Mouse (Mus musculus) kidney, adult 2 months (tissue): ENCODE data around the gene Vmn1r1. TPM values are rescaled to one million over a fixed set of nuclear protein-coding genes. Genes with fewer than 3 reads are reported as not detected.

ENCODE experiments used
- DNase-seq: peaks from one replicate; pipeline ENCODE4 v3.0.0; 2021
- H3K27ac ChIP-seq: fragments of 200-500 bp; 2 replicates; pipeline ENCODE4 v1.5.1; 2012; ENCODE audit warnings: low read depth, low read length, control low read depth, inconsistent platforms; ENCODE audit not compliant: insufficient read depth
- H3K27me3 ChIP-seq: fragments of 200-500 bp; replicated peaks from 2 replicates; pipeline ENCODE4 v1.6.1; 2012; ENCODE audit warnings: mild to moderate bottlenecking, moderate library complexity, low read length, inconsistent platforms; ENCODE audit not compliant: control insufficient read depth, insufficient read depth
- H3K36me3 ChIP-seq: fragments of 200-500 bp; 2 replicates; pipeline ENCODE4 v1.6.1; 2012; ENCODE audit warnings: mild to moderate bottlenecking, moderate library complexity, low read length, inconsistent platforms; ENCODE audit not compliant: control insufficient read depth, insufficient read depth
- H3K4me1 ChIP-seq: fragments of 200-500 bp; 2 replicates; pipeline ENCODE4 v1.6.1; 2011; ENCODE audit warnings: low read length; ENCODE audit not compliant: control insufficient read depth, insufficient read depth
- H3K4me3 ChIP-seq: fragments of 200-500 bp; 2 replicates; pipeline ENCODE4 v1.5.1; 2011; ENCODE audit warnings: mild to moderate bottlenecking, low read depth, low read length, control low read depth; ENCODE audit not compliant: insufficient read depth
- CTCF ChIP-seq: fragments of 200-500 bp; conservative IDR thresholded peaks from 2 replicates; pipeline ENCODE4 v1.5.1; 2011; ENCODE audit warnings: low read depth, mild to moderate bottlenecking, control low read depth, low read length, moderate library complexity, mixed read lengths; ENCODE audit not compliant: insufficient read depth, insufficient read length
- POLR2A ChIP-seq: fragments of 200-500 bp; IDR thresholded peaks from one replicate; pipeline ENCODE4 v1.6.1; 2011; ENCODE audit warnings: low read depth, low read length, control low read depth
- WGBS: fragments of 180-500 bp; shearing (Covaris S2); methylation state at CpG from one replicate; pipeline ENCODE4 v1.1.7; 2018; 5-methylcytosine and 5-hydroxymethylcytosine counted together
- polyA plus RNA-seq: library from polyadenylated mRNA; depleted of rRNA; stranded (reverse); fragments of >200 nt; gene quantifications from 2 replicates; pipeline ENCODE4 v1.2.3, GENCODE M21; 2012

Gene Vmn1r1
- polyA plus RNA-seq, 1 experiment: not detected

DNA sequence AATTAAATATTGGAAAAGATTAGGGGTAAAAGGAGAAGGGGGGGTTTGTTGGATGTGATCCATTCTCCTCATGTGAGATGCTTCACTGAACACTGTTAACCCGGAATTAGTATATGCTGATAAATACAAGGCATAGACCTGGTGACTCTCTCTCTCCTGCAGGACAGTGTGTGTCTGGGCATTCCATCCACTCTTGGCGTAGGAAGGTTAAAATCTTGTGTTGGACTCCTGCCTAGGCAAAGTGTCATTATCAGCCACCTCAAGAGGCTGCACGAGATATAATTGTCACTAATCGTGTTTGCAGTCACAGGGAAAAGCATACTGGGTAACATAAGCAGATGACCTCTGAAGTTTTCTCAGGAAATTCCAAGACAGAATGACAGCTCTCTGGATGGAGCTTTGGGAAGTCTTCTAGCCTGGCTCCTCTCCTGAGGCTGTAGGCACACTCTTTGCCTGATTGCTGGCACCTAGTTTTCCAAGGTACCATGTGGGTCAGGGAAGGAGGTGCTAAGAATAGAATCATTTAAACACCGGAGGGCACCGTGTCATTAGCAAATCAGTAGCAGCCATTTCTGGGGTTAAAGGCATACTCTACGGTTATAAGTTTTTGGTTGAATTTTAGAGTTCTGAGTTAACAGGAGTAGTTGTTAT lies 15.3 kb downstream of the Vmn1r1 start:
- TF ChIP-seq POLR2A (no peak), CTCF (no peak)
- DNase-seq: no peak
- WGBS: 46% methylated on average over 7 of the region's 7 CpGs

DNA sequence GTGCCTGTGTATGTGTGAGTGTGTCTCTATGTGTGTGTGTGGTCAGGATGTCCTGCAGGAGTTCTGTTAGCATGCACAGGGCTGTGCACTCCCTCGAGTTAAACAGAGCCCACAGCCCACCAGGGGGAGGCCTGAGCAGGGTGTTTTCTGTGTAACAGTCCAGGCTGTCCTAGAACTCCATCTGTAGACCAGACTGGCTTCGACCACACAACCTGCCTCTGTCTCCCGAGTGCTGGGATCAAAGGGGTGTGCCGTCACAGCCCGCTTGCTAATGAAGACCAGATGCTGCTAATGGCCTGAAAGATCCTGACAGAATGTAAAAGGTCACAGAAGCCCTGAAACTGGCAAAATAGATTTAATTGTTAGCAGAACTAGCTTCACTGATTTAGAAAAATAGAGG lies 18.7 kb downstream of the Vmn1r1 start:
- WGBS: 70% methylated on average over 5 of the region's 5 CpGs
- H3K27me3 ChIP-seq: no peaks in the 10 kb centered on the region
- H3K36me3 ChIP-seq: no peaks in the 10 kb centered on the region
- no peak overlapping the region for H3K27ac ChIP-seq
- no peak overlapping the region for H3K4me3 ChIP-seq
- TF ChIP-seq CTCF (no peak), POLR2A (no peak)
- H3K4me1 ChIP-seq: no peaks in the 10 kb centered on the region
- no peak for DNase-seq

More for the DNA sequence above, 15.3 kb downstream of the Vmn1r1 start:
- no peaks in the 10 kb centered on the region for H3K36me3 ChIP-seq
- no peaks in the 10 kb centered on the region for H3K27me3 ChIP-seq
- H3K4me3 ChIP-seq: no peak overlapping the region
- no peak overlapping the region for H3K27ac ChIP-seq
- no peaks in the 10 kb centered on the region for H3K4me1 ChIP-seq

DNA sequence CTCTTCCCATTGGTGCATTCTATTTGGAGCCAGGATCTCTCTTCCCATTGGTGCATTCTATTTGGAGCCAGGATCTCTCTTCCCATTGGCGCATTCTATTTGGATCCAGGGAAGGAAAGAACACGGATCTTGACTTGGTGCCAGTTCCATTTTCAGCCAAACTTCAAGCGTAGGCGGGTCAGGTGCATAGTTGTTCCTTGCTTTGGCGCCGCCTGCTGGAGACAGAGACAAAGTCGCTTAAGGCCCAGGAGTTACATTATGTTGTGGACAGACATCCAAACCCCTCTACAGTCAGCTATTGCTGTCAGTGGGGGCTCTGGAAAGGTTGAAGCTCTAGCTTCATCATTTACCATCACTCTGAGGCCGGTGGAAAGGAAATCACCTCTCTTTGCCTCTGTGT lies 21.0 kb downstream of the Vmn1r1 start:
- Histone ChIP-seq H3K27me3 (no peaks in the 10 kb centered on the region), H3K4me3 (no peak overlapping the region), H3K36me3 (no peaks in the 10 kb centered on the region), H3K4me1 (no peaks in the 10 kb centered on the region), H3K27ac (no peak overlapping the region)
- TF ChIP-seq CTCF: peak; percentile 40; the same call in 1 of the 2 replicates
- no peak for TF ChIP-seq POLR2A
- DNase-seq: peak; percentile 16
- WGBS: 68% methylated on average over 8 of the region's 8 CpGs

DNA sequence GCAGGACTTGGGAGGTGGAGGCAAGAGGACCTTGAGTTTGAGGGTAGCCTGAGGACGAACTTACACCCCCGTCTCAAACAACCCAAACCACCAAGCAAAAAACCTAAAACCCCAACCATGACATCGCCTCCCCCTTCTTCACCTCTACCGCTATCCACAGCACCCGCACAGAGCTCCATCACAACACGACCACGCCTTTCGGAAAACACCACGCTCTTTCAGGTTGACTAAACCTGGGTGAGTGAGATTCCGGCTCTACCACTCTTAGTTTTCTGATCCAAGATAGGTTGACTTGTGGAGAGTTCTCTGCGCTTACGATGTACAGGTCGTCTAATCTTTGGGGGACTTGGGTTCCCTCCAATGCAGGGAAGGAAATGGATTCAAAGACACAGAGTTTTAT lies 21.6 kb downstream of the Vmn1r1 start:
- no peak overlapping the region for H3K27ac ChIP-seq
- H3K27me3 ChIP-seq: no peaks in the 10 kb centered on the region
- WGBS: 93% methylated on average over 13 of the region's 13 CpGs
- no peak for TF ChIP-seq CTCF
- TF ChIP-seq POLR2A: no peak
- no peak overlapping the region for H3K4me3 ChIP-seq
- no peaks in the 10 kb centered on the region for H3K36me3 ChIP-seq
- no peaks in the 10 kb centered on the region for H3K4me1 ChIP-seq
- DNase-seq: no peak

DNA sequence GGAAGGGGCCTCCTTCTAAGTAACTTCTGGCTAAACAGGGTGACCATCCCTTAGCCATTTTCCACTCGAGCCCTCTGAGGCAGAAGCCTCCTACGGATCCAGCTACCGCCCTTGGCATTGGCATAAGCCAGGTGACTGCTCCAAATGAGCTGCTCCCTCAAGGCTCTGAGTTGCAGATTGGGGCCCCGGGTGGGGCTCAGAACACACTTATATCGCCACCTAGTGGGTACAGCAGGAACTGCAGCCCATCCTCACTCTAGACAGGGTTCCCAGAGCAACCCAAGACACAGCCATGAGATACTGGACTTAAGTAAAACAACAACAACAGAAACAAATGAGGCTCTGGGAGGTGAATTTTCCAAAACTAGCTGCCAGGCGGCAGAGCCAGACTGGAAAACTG lies 23.9 kb downstream of the Vmn1r1 start:
- H3K4me1 ChIP-seq: no peaks in the 10 kb centered on the region
- H3K27me3 ChIP-seq: no peaks in the 10 kb centered on the region
- H3K27ac ChIP-seq: no peak overlapping the region
- peak; percentile 76 for DNase-seq
- no peaks in the 10 kb centered on the region for H3K36me3 ChIP-seq
- WGBS: under 1% methylated on average over 6 of the region's 6 CpGs
- H3K4me3 ChIP-seq: no peak overlapping the region
- no peak for TF ChIP-seq POLR2A
- TF ChIP-seq CTCF: peak; percentile 90

DNA sequence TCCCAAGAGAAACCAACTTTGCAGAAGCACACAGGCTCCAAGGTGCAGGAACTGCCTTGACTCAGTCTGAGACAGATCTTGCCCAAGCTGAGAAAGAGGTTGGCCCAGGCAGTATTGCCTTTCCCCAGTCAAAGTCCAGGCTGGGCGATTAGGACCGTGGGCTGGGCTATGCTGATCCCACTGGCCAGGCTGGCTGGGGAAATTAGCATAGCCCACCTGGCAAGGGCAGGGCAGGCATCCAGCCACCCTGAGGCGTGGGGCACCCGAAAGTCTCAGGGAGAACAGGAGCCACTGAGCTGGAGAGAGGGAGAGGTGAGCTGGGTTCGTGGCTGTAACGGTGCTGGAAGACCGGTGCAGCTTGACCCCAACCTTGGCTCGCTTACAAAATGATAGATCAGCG lies 24.3 kb downstream of the Vmn1r1 start:
- H3K4me3 ChIP-seq: no peak overlapping the region
- no peak for DNase-seq
- no peak overlapping the region for H3K27ac ChIP-seq
- 26% methylated on average over 9 of the region's 9 CpGs for WGBS
- no peaks in the 10 kb centered on the region for H3K36me3 ChIP-seq
- H3K4me1 ChIP-seq: no peaks in the 10 kb centered on the region
- no peaks in the 10 kb centered on the region for H3K27me3 ChIP-seq
- TF ChIP-seq POLR2A: no peak
- no peak for TF ChIP-seq CTCF

DNA sequence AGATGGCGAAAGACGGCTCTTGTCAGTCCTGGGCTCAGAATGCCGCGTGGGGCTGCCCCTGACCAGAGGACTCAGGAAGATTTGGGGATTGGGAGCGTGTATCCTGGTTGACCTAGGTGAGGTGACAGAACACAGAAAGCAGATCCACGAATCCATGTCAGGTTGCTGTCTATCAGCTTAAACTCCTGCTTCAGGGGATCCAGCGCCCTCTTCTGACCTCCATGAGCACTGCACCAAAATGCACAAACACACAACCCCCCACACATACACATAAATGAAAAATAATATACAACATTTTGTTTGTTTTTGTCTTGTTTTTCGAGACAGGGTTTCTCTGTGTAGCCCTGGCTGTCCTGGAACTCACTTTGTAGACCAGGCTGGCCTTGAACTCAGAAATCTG lies 26.1 kb downstream of the Vmn1r1 start:
- Histone ChIP-seq H3K27ac (no peak overlapping the region), H3K27me3 (no peaks in the 10 kb centered on the region), H3K4me3 (no peak overlapping the region), H3K4me1 (no peaks in the 10 kb centered on the region), H3K36me3 (no peaks in the 10 kb centered on the region)
- WGBS: 79% methylated on average over 8 of the region's 8 CpGs
- 0 out of 2 replicates have a peak, but pooled peaks have one; percentile 9 for TF ChIP-seq CTCF
- TF ChIP-seq POLR2A: no peak
- DNase-seq: no peak
